Mouse (Mus musculus): ENCODE measurements around the gene Paqr3. TPM values are rescaled to one million over a fixed set of nuclear protein-coding genes. Genes with fewer than 3 reads are reported as not detected.

Gene Paqr3
- polyA plus RNA-seq, 1 experiment from 2014 or later, result 1.4 TPM

DNA sequence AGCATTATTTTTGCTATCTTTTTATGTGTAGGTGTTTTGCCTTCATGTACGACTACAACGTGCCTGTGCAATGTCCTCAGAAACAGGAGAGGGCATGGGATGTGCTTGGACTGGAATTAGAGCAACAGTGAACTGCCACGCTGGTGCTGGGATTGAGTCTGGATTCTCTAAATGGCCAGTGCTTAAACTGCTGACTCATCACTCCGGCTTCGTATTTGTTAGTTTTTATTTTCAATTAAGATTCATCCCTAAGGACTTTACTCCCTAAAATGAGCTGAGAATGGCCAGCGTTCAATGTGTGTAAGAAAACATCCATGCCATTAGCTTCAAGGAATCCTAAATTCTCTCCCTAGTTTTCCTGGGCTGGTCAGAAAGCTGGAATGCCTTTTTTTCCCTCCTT lies 15.9 kb upstream of the Paqr3 start:
- Histone ChIP-seq H3K9ac (ENCODE audit: low read length) (no peak overlapping the region), H3K27ac (replicated peaks) (no peak overlapping the region), H3K4me1 (replicated peaks; ENCODE audit: control insufficient read depth, insufficient read depth) (no peaks in the 10 kb centered on the region), H3K36me3 (ENCODE audit: control insufficient read depth, insufficient read depth, low read length) (no peaks in the 10 kb centered on the region), H3K27me3 (ENCODE audit: control insufficient read depth, insufficient read depth, low read length) (no peaks in the 10 kb centered on the region), H3K4me3 (ENCODE audit: low read depth, low read length) (no peak overlapping the region), H3K4me2 (replicated peaks; ENCODE audit: low read depth) (no peak overlapping the region), H3K9me3 (ENCODE audit: control insufficient read depth, low read length) (no peaks in the 10 kb centered on the region)
- TF ChIP-seq EP300 (optimal IDR thresholded peaks at IDR 0.05) (no peak), CTCF (IDR thresholded peaks at IDR 0.05; ENCODE audit: low read depth) (no peak)
- DNase-seq (ENCODE audit: low spot score) (no peak), ATAC-seq (ENCODE audit: low FRiP score, low TSS enrichment) (no peak)
- 75% methylated on average over 6 of the region's 6 CpGs for WGBS

GRCm38 (mm10) chr5:97126005-97126404 lies 14.6 kb upstream of the Paqr3 start:
- no peak for DNase-seq (ENCODE audit: low spot score)
- H3K27ac ChIP-seq (replicated peaks), result no peak overlapping the region
- WGBS, result 19% methylated on average over 4 of the region's 4 CpGs
- no peaks in the 10 kb centered on the region for H3K9me3 ChIP-seq (ENCODE audit: control insufficient read depth, low read length)
- H3K36me3 ChIP-seq (ENCODE audit: control insufficient read depth, insufficient read depth, low read length), result no peaks in the 10 kb centered on the region
- H3K9ac ChIP-seq (ENCODE audit: low read length), result no peak overlapping the region
- no peak overlapping the region for H3K4me2 ChIP-seq (replicated peaks; ENCODE audit: low read depth)
- no peaks in the 10 kb centered on the region for H3K27me3 ChIP-seq (ENCODE audit: control insufficient read depth, insufficient read depth, low read length)
- no peaks in the 10 kb centered on the region for H3K4me1 ChIP-seq (replicated peaks; ENCODE audit: control insufficient read depth, insufficient read depth)
- H3K4me3 ChIP-seq (ENCODE audit: low read depth, low read length), result no peak overlapping the region
- TF ChIP-seq CTCF (IDR thresholded peaks at IDR 0.05; ENCODE audit: low read depth) (peak; percentile 88), EP300 (optimal IDR thresholded peaks at IDR 0.05) (no peak)
- no peak for ATAC-seq (ENCODE audit: low FRiP score, low TSS enrichment)

DNA sequence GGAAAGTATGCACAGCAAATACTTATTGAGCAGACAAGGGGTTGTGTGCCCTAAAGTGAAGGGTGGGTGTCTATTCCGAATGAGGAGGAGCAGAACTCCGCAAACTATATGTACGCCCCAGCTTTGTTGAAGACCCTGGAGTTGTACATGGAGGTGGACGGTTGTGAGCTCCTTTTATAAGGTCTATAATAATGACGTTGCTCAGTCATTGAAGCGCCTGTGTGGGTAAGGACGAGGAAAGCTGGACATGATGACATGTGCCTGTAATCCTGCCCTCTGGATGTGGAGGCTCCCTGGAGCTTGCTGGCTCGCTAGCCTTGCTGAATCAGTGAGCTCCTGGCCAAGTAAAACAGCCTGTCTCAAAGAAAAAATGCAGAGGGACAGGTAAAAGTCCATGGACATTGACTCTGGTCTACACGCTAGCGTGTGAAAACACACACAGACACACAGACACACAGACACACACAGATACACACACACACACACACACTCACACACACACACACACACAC lies 14.1 kb upstream of the Paqr3 start:
- Histone ChIP-seq H3K4me2 (replicated peaks; ENCODE audit: low read depth) (no peak overlapping the region), H3K4me3 (ENCODE audit: low read depth, low read length) (no peak overlapping the region), H3K9ac (ENCODE audit: low read length) (no peak overlapping the region), H3K4me1 (replicated peaks; ENCODE audit: control insufficient read depth, insufficient read depth) (no peaks in the 10 kb centered on the region), H3K27me3 (ENCODE audit: control insufficient read depth, insufficient read depth, low read length) (no peaks in the 10 kb centered on the region), H3K36me3 (ENCODE audit: control insufficient read depth, insufficient read depth, low read length) (no peaks in the 10 kb centered on the region), H3K9me3 (ENCODE audit: control insufficient read depth, low read length) (no peaks in the 10 kb centered on the region), H3K27ac (replicated peaks) (no peak overlapping the region)
- DNase-seq (ENCODE audit: low spot score) (no peak), ATAC-seq (ENCODE audit: low FRiP score, low TSS enrichment) (no peak)
- TF ChIP-seq CTCF (IDR thresholded peaks at IDR 0.05; ENCODE audit: low read depth) (no peak), EP300 (optimal IDR thresholded peaks at IDR 0.05) (no peak)
- WGBS, result 70% methylated on average over 10 of the region's 10 CpGs

DNA sequence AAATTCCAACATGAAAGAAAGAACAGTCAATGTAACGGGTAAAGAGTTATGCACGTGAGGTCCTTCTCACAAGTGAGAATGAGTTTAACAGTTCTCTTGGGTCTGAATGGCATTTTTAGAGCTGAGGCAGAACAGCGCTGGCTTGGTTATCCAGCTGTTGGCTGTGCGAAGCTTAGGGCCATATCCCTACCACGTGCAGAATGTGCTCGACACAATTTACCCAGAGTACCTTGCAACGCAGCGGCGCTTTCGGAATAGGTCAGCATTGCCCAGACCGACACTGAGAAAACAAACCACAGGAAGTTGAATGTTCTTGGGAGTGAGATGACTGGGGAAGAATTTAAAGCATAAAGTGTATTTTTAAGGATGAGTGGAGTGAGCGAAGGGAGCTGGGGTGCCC lies 13.6 kb upstream of the Paqr3 start:
- Histone ChIP-seq H3K4me1 (replicated peaks; ENCODE audit: control insufficient read depth, insufficient read depth) (no peaks in the 10 kb centered on the region), H3K4me2 (replicated peaks; ENCODE audit: low read depth) (no peak overlapping the region), H3K27me3 (ENCODE audit: control insufficient read depth, insufficient read depth, low read length) (no peaks in the 10 kb centered on the region), H3K27ac (replicated peaks) (no peak overlapping the region), H3K9ac (ENCODE audit: low read length) (no peak overlapping the region), H3K9me3 (ENCODE audit: control insufficient read depth, low read length) (no peaks in the 10 kb centered on the region), H3K4me3 (ENCODE audit: low read depth, low read length) (no peak overlapping the region), H3K36me3 (ENCODE audit: control insufficient read depth, insufficient read depth, low read length) (no peaks in the 10 kb centered on the region)
- ATAC-seq (ENCODE audit: low FRiP score, low TSS enrichment) (no peak), DNase-seq (ENCODE audit: low spot score) (no peak)
- WGBS, result 78% methylated on average over 12 of the region's 12 CpGs
- TF ChIP-seq EP300 (optimal IDR thresholded peaks at IDR 0.05), result no peak
- TF ChIP-seq CTCF (IDR thresholded peaks at IDR 0.05; ENCODE audit: low read depth), result no peak

- ATAC-seq (ENCODE audit: low FRiP score, low TSS enrichment) (no peak), DNase-seq (ENCODE audit: low spot score) (no peak)
- Histone ChIP-seq H3K36me3 (ENCODE audit: control insufficient read depth, insufficient read depth, low read length) (no peaks in the 10 kb centered on the region), H3K4me2 (replicated peaks; ENCODE audit: low read depth) (peak overlapping the region; percentile 82), H3K27ac (replicated peaks) (no peak overlapping the region), H3K4me1 (replicated peaks; ENCODE audit: control insufficient read depth, insufficient read depth) (no peaks in the 10 kb centered on the region), H3K9me3 (ENCODE audit: control insufficient read depth, low read length) (no peaks in the 10 kb centered on the region), H3K27me3 (ENCODE audit: control insufficient read depth, insufficient read depth, low read length) (no peaks in the 10 kb centered on the region), H3K9ac (ENCODE audit: low read length) (peak overlapping the region; percentile 63; the same call in 1 of the 2 replicates), H3K4me3 (ENCODE audit: low read depth, low read length) (peak overlapping the region; percentile 70)
- TF ChIP-seq CTCF (IDR thresholded peaks at IDR 0.05; ENCODE audit: low read depth), result no peak
- no peak for TF ChIP-seq EP300 (optimal IDR thresholded peaks at IDR 0.05)
- WGBS, result 12% methylated on average over 5 of the region's 5 CpGs
Measured at GRCm38 (mm10) chr5:97110697-97111096, 699 bp downstream of the Paqr3 start.

DNA sequence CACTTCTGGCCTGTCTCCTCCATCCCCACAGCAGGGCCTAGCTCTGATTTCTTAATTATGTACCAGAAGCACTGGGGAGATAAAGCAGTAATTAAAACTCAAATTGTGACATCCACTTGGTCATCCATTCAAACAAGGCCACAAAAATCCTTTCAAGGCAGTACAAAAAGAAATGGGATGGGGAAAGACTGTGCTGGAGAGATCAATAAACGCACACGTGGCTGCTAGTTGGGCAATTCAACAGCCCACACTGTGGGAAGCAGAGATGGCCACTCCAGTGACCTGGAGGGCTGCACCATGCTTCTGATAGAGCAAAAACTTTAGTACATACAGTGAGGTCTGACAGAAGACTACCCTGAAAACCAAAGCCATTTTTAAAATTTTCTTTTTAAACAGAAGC lies 1.3 kb downstream of the Paqr3 start:
- 48% methylated on average over 2 of the region's 2 CpGs for WGBS
- no peak for TF ChIP-seq CTCF (IDR thresholded peaks at IDR 0.05; ENCODE audit: low read depth)
- no peak for TF ChIP-seq EP300 (optimal IDR thresholded peaks at IDR 0.05)
- ATAC-seq (ENCODE audit: low FRiP score, low TSS enrichment), result no peak

More for the DNA sequence above, 1.3 kb downstream of the Paqr3 start:
- Histone ChIP-seq H3K4me1 (replicated peaks; ENCODE audit: control insufficient read depth, insufficient read depth) (no peaks in the 10 kb centered on the region), H3K36me3 (ENCODE audit: control insufficient read depth, insufficient read depth, low read length) (no peaks in the 10 kb centered on the region), H3K9me3 (ENCODE audit: control insufficient read depth, low read length) (no peaks in the 10 kb centered on the region), H3K27me3 (ENCODE audit: control insufficient read depth, insufficient read depth, low read length) (no peaks in the 10 kb centered on the region), H3K4me2 (replicated peaks; ENCODE audit: low read depth) (no peak overlapping the region), H3K27ac (replicated peaks) (no peak overlapping the region), H3K9ac (ENCODE audit: low read length) (no peak overlapping the region), H3K4me3 (ENCODE audit: low read depth, low read length) (no peak overlapping the region)
- DNase-seq (ENCODE audit: low spot score), result no peak

Measured in stomach, postnatal 0 days (tissue).